Mouse (Mus musculus): Measurements from ENCODE around the gene Hist1h2bk. TPM values are rescaled to one million over a fixed set of nuclear protein-coding genes. Genes with fewer than 3 reads are reported as not detected.

The Hist1h2bk gene
- total RNA-seq, 2 experiments from 2014 or later: 67.8 to 68.6 TPM

DNA sequence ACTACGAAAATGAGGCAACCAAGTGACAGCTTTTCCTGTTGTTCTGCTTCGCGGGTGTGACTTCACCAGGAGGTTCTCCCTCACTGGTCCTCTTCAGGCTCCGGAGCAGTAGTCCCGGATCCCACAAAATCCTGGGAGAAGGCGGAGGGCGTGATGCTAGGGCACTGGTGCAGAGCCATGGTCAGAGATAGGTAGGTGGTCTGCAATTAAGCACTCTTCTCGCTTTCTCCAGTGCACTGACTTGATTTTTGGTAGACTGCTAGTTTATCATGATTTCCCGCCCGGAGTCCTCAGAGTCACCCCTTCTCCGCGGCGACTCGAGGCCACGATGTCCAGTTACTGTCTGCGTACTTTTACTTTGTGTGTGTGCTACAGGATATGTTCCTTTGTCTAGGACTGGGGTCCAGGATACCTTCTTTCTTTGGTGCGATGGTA, 21.2 kb upstream of the Hist1h2bk start:
- no peak for DNase-seq

GRCm38 (mm10) chr13:22015479-22016450, 19.9 kb upstream of the Hist1h2bk start:
- DNase-seq: peak; percentile 71 to 73

DNA sequence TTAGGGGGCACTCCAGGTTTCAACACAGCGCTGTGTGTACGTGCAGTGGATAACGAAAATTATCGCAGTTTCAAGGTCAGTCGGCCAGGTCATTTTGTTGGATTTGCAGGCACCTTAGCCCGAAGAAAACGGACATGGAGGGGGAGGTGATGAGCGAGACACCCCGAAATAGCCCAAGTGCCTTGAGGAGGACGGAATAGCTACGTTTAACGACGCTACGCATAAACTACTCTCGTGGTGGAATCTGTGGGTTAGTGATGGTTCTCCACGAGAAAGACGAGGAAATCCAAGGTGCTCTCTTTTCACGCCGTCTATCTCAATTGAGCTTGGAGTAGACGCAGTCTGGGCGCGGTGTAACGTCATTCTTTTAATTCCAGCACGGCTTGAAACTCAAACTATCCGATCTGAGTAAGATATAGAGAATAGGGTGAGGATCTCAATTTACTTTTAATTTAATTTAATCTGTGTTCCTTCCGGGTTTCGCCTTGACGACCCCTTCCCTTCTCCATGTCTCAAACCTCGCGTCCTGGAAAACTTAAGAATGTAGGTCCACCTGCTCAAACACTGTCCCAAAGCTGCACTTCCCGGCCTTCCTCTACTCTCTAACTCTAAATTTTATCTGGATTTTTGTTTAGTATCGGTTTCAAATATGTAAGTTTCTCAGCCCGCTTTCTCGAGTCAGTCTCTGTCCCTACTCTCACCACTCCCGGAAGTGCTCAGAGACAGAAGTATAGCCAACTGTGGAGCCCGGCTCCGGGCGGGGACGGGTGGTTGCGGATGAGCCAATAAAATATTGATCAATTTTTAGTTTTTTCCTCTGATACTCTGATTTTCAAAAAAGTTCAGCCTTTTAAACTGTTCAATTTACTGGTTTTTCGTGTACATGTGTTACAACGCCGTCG, 15.5 kb upstream of the Hist1h2bk start:
- peak in 1 of 2 experiments; percentile 37 for DNase-seq

DNA sequence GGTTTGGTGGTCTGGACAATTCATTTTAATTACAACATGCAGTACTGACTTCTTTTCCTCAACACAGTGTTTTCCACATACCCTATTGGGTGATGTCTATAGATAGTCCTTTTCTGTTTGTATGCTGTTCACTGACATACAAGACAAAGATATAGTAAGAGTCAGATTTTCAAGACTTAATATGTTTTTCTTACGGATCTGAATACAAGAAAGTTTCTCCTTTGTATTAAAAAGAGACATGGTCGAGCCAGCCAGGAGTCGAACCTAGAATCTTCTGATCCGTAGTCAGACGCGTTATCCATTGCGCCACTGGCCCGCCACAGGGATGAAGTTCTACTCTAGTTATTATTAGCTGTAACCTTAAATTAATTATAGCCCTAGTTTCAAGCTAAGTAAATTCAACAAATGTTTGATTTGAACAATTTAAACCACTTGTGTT, 14.8 kb upstream of the Hist1h2bk start:
- DNase-seq: peak; percentile 72 to 73

DNA sequence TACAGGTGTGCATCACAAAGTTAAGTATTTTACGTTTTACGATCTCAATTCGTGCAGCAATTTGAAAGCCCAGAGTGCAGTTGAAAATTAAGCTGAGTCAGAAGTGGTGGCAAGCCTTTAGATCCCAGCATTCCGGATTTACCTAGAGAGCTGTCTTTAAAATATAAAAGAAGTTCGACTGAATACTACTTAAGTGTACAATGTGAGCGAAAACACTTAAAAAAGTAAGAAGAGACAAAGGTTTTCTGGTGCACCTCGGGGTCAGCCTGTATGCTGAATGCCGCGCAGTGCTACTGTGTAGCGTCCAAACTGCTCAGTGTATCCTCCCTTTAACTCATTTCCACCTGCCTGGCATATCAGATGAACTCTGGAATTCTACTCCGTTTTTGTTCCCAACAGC, 14.1 kb upstream of the Hist1h2bk start:
- no peak for DNase-seq

DNA sequence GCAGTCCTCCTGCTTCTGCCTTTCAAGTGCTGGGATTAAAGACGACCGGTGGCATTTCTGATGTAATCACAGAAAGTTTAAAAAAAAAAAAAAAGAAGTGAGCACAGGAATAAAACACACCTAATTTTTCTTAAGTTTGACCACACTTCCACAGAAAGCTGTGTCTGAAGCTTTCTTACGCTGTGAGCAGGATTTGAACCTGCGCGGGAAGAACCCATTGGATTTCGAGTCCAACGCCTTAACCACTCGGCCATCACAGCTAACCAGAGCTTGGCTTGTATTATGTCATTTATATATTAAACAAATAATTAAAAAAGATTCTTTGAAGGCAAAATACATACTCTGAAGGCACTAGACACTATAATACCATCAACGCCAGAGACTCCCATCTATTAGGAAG, 13.4 kb upstream of the Hist1h2bk start:
- DNase-seq: peak; percentile 79 to 81

- peak; percentile 86 to 87 for DNase-seq
Observed at GRCm38 (mm10) chr13:22026058-22027031, 9.3 kb upstream of the Hist1h2bk start.

DNA sequence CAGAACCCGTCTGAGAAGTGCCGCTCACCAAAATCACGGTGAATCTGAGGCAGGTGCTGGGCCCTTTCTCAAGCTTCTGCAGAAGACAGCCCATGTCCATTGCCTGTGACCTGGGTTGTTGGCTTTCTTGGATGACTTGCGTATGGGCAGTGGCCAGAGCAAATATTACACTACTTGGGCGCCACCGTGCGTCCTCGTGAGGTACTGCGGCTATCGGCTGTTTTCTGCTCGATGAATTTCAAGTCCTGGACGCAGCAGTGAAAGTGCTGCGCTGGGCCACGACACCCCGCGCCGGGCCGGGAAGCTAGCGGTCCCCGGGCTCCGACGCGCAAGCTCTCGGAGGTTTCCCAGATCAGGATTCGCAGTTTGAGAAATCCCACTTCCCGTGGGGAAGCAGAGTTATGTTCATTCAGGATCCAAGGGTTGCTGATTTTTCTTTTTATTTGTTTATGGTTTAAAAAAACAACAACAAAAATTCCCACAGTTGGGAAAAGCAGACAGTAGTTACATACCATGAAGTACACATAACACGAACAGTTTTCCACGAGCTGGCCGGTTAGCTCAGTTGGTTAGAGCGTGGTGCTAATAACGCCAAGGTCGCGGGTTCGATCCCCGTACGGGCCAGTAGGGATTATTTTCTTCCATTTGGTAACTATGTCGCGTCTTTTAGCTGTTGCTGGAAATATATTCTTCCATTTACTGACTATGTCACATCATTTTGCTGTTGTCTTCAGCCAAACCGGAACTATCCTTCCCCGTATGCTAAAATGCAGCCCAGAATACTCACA, 6.8 kb upstream of the Hist1h2bk start:
- DNase-seq: peak; percentile 93 to 95

DNA sequence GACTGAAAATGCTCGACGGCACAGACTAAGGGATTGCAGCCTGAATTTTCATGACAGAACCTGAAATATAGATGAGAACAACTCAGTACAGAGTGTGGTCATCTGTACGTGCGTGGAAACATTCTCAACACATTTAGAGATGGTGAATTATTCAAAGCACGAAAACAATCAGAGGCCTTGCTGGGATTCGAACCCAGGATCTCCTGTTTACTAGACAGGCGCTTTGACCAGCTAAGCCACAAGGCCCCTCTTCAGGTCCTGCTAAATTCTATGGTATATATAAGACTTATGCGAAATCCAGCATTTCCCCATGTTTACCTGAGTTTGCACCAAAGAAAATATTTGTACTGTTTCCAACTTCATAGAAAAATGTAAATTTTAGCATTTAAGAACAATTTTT, 5.7 kb upstream of the Hist1h2bk start:
- no peak for DNase-seq

GRCm38 (mm10) chr13:22030493-22030892, 5.2 kb upstream of the Hist1h2bk start:
- no peak for DNase-seq

DNA sequence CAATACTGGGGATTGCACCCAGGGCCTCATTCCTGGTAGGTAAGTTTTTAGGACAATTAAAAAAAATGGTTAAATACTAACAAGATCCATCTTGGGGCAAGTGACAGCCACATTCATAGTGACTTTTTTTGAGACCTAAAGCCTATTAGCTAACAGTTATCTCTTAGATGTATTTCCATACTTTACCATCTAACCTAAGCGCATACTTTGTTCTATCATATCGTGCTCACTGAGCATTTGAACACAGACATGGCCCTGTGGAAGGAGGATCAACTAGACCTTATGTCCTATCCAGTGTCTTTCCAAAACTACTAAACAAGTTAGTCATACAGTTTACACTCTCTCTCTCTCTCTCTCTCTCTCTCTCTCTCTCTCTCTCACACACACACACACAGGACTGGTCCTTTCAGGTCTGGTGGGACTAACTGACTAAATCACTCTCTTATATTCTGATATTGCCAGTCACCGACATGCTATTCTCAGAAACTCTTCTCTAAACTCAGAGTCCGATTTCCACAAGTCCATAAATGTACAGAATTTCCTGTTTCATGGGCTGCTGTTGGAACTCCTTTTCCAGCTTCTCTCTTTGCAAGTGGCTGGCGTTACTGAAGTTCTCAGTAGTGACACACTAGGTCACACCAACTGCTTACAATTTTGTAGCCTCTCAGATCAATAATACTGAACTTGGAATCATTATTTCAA, 1.8 kb upstream of the Hist1h2bk start:
- DNase-seq: no peak

- no peak for DNase-seq
Observed at GRCm38 (mm10) chr13:22034443-22035266, 1.0 kb upstream of the Hist1h2bk start.

GRCm38 (mm10) chr13:22036149-22036956, 683 bp downstream of the Hist1h2bk start:
- DNase-seq: no peak

DNA sequence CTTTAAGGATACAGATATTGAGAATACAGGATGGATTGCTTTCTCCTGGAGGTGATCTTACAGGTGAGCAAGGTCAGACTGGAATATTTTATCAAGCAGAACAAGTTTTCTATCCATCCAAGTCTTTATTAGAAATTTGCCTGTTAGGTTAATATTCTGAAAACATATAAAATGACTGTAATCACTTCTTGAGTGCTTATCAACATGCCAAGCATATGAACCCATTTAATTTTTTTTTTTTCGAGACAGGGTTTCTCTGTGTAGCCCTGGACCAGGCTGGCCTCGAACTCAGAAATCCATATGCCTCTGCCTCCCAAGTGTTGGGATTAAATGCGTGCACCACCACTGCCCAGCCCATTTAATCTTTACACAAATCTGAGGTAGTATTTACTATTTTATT, 1.3 kb downstream of the Hist1h2bk start:
- DNase-seq: no peak

DNA sequence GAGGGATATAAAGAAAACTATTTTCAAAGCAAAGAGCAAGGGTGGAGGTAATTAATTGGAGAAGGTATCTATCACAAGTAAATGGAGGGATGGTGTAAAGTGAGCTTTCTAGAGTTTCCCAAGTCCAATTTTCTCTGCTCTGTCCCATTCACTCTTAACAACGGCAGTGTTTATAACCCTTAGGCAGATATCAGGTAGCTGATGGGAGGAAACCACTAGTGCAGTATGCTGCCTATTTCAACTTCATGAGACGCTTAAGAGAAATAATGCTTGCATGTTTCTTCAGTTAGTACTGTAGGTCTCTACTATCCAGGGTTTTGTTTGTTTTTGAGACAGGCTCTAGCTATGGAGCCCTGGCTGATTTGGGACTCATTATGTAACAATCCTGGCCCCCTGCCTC, 1.7 kb downstream of the Hist1h2bk start:
- no peak for DNase-seq

DNA sequence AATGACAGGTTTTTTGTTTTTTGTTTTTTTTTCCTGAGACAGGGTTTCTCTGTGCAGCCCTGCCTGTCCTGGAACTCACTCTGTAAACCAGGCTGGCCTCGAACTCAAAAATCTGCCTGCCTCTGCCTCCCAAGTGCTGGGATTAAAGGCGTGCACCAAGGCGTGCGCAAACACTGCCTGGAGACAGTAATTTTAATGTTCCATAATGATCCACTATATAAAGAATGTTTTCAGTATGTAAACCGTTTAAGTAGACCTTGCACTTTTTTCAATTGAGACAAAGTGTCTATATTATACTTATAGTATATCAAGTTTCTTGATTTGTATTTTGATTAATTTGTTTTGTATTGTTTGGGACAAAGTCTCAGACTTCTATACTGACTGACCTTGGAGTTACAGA, 3.7 kb downstream of the Hist1h2bk start:
- no peak for DNase-seq

GRCm38 (mm10) chr13:22039951-22040463, 4.3 kb downstream of the Hist1h2bk start:
- DNase-seq: no peak
